Mouse (Mus musculus) spleen, adult 12 weeks (tissue): ENCODE results near the gene Zbtb20.

Source experiments
- DNase-seq: peaks from one replicate; pipeline ENCODE4 v3.0.0; 2022; ENCODE audit warnings: low spot score

Zbtb20 gene

GRCm38 (mm10) chr16:43217336-43218006, 341.8 kb downstream of the Zbtb20 start:
- DNase-seq = no peak

GRCm38 (mm10) chr16:43219367-43219766, 343.7 kb downstream of the Zbtb20 start:
- no peak for DNase-seq

- DNase-seq = no peak
Measured at GRCm38 (mm10) chr16:43221313-43221712, 345.6 kb downstream of the Zbtb20 start.

- DNase-seq = no peak
Measured at GRCm38 (mm10) chr16:43230253-43230652, 354.6 kb downstream of the Zbtb20 start.

- DNase-seq = no peak
Measured at GRCm38 (mm10) chr16:43234249-43234648, 358.6 kb downstream of the Zbtb20 start.

GRCm38 (mm10) chr16:43235317-43235716, 359.6 kb downstream of the Zbtb20 start:
- DNase-seq = no peak

GRCm38 (mm10) chr16:43235721-43236159, 360.1 kb downstream of the Zbtb20 start:
- no peak for DNase-seq

- no peak for DNase-seq
Measured at GRCm38 (mm10) chr16:43237551-43237950, 361.9 kb downstream of the Zbtb20 start.

- no peak for DNase-seq
Measured at GRCm38 (mm10) chr16:43247026-43247425, 371.3 kb downstream of the Zbtb20 start.

GRCm38 (mm10) chr16:43253077-43253476, 377.4 kb downstream of the Zbtb20 start:
- no peak for DNase-seq

GRCm38 (mm10) chr16:43253746-43254145, 378.1 kb downstream of the Zbtb20 start:
- no peak for DNase-seq

- no peak for DNase-seq
Measured at GRCm38 (mm10) chr16:43256191-43256899, 380.7 kb downstream of the Zbtb20 start.

- no peak for DNase-seq
Measured at GRCm38 (mm10) chr16:43256900-43257281, 381.2 kb downstream of the Zbtb20 start.

- DNase-seq = no peak
Measured at GRCm38 (mm10) chr16:43259466-43259865, 383.8 kb downstream of the Zbtb20 start.

- no peak for DNase-seq
Measured at GRCm38 (mm10) chr16:43260862-43261261, 385.2 kb downstream of the Zbtb20 start.

GRCm38 (mm10) chr16:43274057-43274595, 398.4 kb downstream of the Zbtb20 start:
- DNase-seq = no peak

- DNase-seq = no peak
Measured at GRCm38 (mm10) chr16:43276764-43277163, 401.1 kb downstream of the Zbtb20 start.

GRCm38 (mm10) chr16:43286319-43286718, 410.6 kb downstream of the Zbtb20 start:
- DNase-seq = no peak

GRCm38 (mm10) chr16:43286783-43287383, 411.2 kb downstream of the Zbtb20 start:
- DNase-seq = no peak

GRCm38 (mm10) chr16:43291423-43291822, 415.7 kb downstream of the Zbtb20 start:
- no peak for DNase-seq

- no peak for DNase-seq
Measured at GRCm38 (mm10) chr16:43297953-43298596, 422.4 kb downstream of the Zbtb20 start.

GRCm38 (mm10) chr16:43300420-43300819, 424.7 kb downstream of the Zbtb20 start:
- no peak for DNase-seq
